Mouse (Mus musculus): ENCODE measurements at regions not wholly inside any gene's neighbourhood (a gene's known extent, or its start where the extent isn't known, plus 50 kb on each side); places are given as distances from the start of the nearest gene placed in this dataset.

- TF ChIP-seq CTCF (IDR thresholded peaks at IDR 0.05; ENCODE audit: low read depth, low read length) = no peak
- TF ChIP-seq POLR2AphosphoS5 (IDR thresholded peaks at IDR 0.05; ENCODE audit: insufficient replicate concordance, low read depth, low read length) = no peak
- TF ChIP-seq TAL1 (conservative IDR thresholded peaks at IDR 0.05; ENCODE audit: low read depth, low read length) = no peak
Measured at GRCm38 (mm10) chr3:52586418-52586817, 318.3 kb downstream of the Foxo1 start.
